Mouse (Mus musculus): ENCODE data around the gene Gstm3.

The Gstm3 gene

GRCm38 (mm10) chr3:107929243-107929642 lies 39.8 kb downstream of the Gstm3 start:
- no peak for DNase-seq (ENCODE audit: low spot score)

GRCm38 (mm10) chr3:107928691-107929090 lies 40.4 kb downstream of the Gstm3 start:
- no peak for DNase-seq (ENCODE audit: low spot score)

GRCm38 (mm10) chr3:107927841-107928240 lies 41.2 kb downstream of the Gstm3 start:
- no peak for DNase-seq (ENCODE audit: low spot score)

- no peak for DNase-seq (ENCODE audit: low spot score)
Observed at GRCm38 (mm10) chr3:107925335-107925734, 43.7 kb downstream of the Gstm3 start.

GRCm38 (mm10) chr3:107920348-107920747 lies 48.7 kb downstream of the Gstm3 start:
- DNase-seq (ENCODE audit: low spot score), result no peak

GRCm38 (mm10) chr3:107917783-107918408 lies 51.2 kb downstream of the Gstm3 start:
- peak; percentile 64 for DNase-seq (ENCODE audit: low spot score)

GRCm38 (mm10) chr3:107917097-107917496 lies 52.0 kb downstream of the Gstm3 start:
- no peak for DNase-seq (ENCODE audit: low spot score)

GRCm38 (mm10) chr3:107916674-107917073 lies 52.4 kb downstream of the Gstm3 start:
- DNase-seq (ENCODE audit: low spot score), result no peak
